8 mouse cellular contexts compared by ENCODE assay signal in genomic region chrX:20819204-20819628, GRCm38 (mm10). TPM values are rescaled to one million over a fixed set of nuclear protein-coding genes. Genes with fewer than 3 reads are reported as not detected.
DNase-seq lines count a peak whose midpoint lies in the region; ATAC-seq lines count a peak whose summit lies in the region.

No protein-coding gene starts in this region.

- H3K36me3 ChIP-seq in hindbrain, embryonic 16.5 days (ENCODE audit: control insufficient read depth, insufficient read depth, low read length), result no peaks in the 10 kb centered on the region
- no peaks in the 10 kb centered on the region for H3K36me3 ChIP-seq in megakaryocyte, embryonic 14.5 days (replicated peaks; ENCODE audit: low read length)

- no peaks in the 10 kb centered on the region for H3K9me3 ChIP-seq in hindbrain, embryonic 16.5 days (ENCODE audit: control insufficient read depth, low read length)
- H3K9me3 ChIP-seq in megakaryocyte, embryonic 14.5 days, result no peaks in the 10 kb centered on the region

- H3K27me3 ChIP-seq in hindbrain, embryonic 16.5 days (replicated peaks; ENCODE audit: control insufficient read depth, insufficient read depth, low read length), result no peaks in the 10 kb centered on the region
- H3K27me3 ChIP-seq in megakaryocyte, embryonic 14.5 days (replicated peaks), result no peaks in the 10 kb centered on the region

- peak; percentile 91 for ATAC-seq in hindbrain, embryonic 16.5 days

- H3K4me1 ChIP-seq in hindbrain, embryonic 16.5 days (ENCODE audit: control insufficient read depth, insufficient read depth, low read depth, low read length), result no peaks in the 10 kb centered on the region
- peaks cover 34% of the 10 kb centered on the region for H3K4me1 ChIP-seq in megakaryocyte, embryonic 14.5 days

- 26% methylated on average over 16 of the region's 19 CpGs for WGBS in hindbrain, embryonic 16.5 days

- peak; percentile 93 for DNase-seq in ZHBTc4 (ENCODE audit: low read depth, low spot score)
- DNase-seq in cerebellum, postnatal 4 days (ENCODE audit: low spot score in 2 of 2), result peak; percentile 50 to 81
- DNase-seq in gastrocnemius, adult 18-20 months (ENCODE audit: low spot score), result peak; percentile 73
- peak; percentile 37 to 84 for DNase-seq in left cerebral cortex, adult 9 months (ENCODE audit: low spot score in 2 of 2)
- peak; percentile 66 to 75 for DNase-seq in right cerebral cortex, adult 2 months (ENCODE audit: low spot score in 2 of 2)
- DNase-seq in urinary bladder, postnatal 10 days (ENCODE audit: low spot score), result peak; percentile 22

- peak overlapping the region; percentile 60 for H3K4me2 ChIP-seq in hindbrain, embryonic 16.5 days (ENCODE audit: low read length)

- H3K4me3 ChIP-seq in hindbrain, embryonic 16.5 days (ENCODE audit: low read length), result peak overlapping the region; percentile 29
- peak overlapping the region; percentile 88 for H3K4me3 ChIP-seq in megakaryocyte, embryonic 14.5 days (replicated peaks)

- H3K27ac ChIP-seq in hindbrain, embryonic 16.5 days (ENCODE audit: low read depth, low read length), result peak overlapping the region; percentile 79

- H3K9ac ChIP-seq in hindbrain, embryonic 16.5 days (ENCODE audit: low read depth, low read length), result peak overlapping the region; percentile 51

RNA-seq across cellular contexts. Expression of gene Araf, which starts 21.6 kb away (rescaled TPM):
- 10 to 100 TPM; 93.9 to 96.8 TPM for total RNA-seq in gastrocnemius, adult 18-20 months (2021)
- polyA plus RNA-seq in hindbrain, embryonic 16.5 days (2015; fragmentation: Nextera tagmentation; extraction: Ambion mirVana), result 388 and 428 TPM in 2 replicates
- polyA plus RNA-seq in megakaryocyte, embryonic 14.5 days (2012; ENCODE audit: insufficient read depth, low replicate concordance), result 9.4 and 43.5 TPM in 2 replicates

RNA-seq across cellular contexts. Expression of gene Timp1, which starts 50.8 kb away (rescaled TPM):
- 1 to 10 TPM in 1 of 2 experiments, under 1 TPM in 1; 0.62 to 1.7 TPM for total RNA-seq in gastrocnemius, adult 18-20 months (2021)
- 3.1 and 6.0 TPM in 2 replicates for polyA plus RNA-seq in hindbrain, embryonic 16.5 days (2015; fragmentation: Nextera tagmentation; extraction: Ambion mirVana)
- not detected in 2 replicates for polyA plus RNA-seq in megakaryocyte, embryonic 14.5 days (2012; ENCODE audit: insufficient read depth, low replicate concordance)

Comparison
In these comparisons a context has a peak if more than half of its experiments do, and no peak if none do; other contexts are left out.
1. Peak in every context shown above with its lines: DNase-seq, ATAC-seq, H3K4me3 ChIP-seq and H3K27ac ChIP-seq.
2. DNase-seq: peak in every context shown above with its lines; median percentile 93 in ZHBTc4; 73 in gastrocnemius, adult 18-20 months; 70 in right cerebral cortex, adult 2 months; 66 in cerebellum, postnatal 4 days; 60 in left cerebral cortex, adult 9 months; 22 in urinary bladder, postnatal 10 days.